Mouse (Mus musculus) embryonic facial prominence, embryonic 10.5 days (tissue): ENCODE measurements at regions not wholly inside any gene's neighbourhood (a gene's known extent, or its start where the extent isn't known, plus 50 kb on each side); places are given as distances from the start of the nearest gene placed in this dataset.

Experiments used
- DNase-seq: peaks from one replicate; pipeline ENCODE4 v3.0.0-alpha.2; 2017; ENCODE audit warnings: low spot score
- H3K27ac ChIP-seq: fragments of 300-500 bp; sonication (generic); replicated peaks from 2 replicates; pipeline ENCODE4 v1.5.1; 2016; ENCODE audit warnings: mild to moderate bottlenecking
- H3K27me3 ChIP-seq: fragments of 300-500 bp; sonication (generic); replicated peaks from 2 replicates; pipeline ENCODE4 v1.6.1; 2016; ENCODE audit warnings: low read depth, mild to moderate bottlenecking; ENCODE audit not compliant: poor library complexity, severe bottlenecking
- H3K36me3 ChIP-seq: fragments of 300-500 bp; sonication (generic); replicated peaks from 2 replicates; pipeline ENCODE4 v1.6.1; 2016; ENCODE audit warnings: mild to moderate bottlenecking, moderate library complexity
- H3K4me1 ChIP-seq: fragments of 300-500 bp; sonication (generic); 2 replicates; pipeline ENCODE4 v1.6.1; 2016
- H3K4me3 ChIP-seq: fragments of 300-500 bp; sonication (generic); 2 replicates; pipeline ENCODE4 v1.5.1; 2016; ENCODE audit warnings: mild to moderate bottlenecking, moderate library complexity
- H3K9me3 ChIP-seq: fragments of 300-500 bp; sonication (generic); 2 replicates; pipeline ENCODE4 v1.6.1; 2016; ENCODE audit warnings: mild to moderate bottlenecking
- WGBS: fragments of 180-500 bp; shearing (Covaris S2); methylation state at CpG from one replicate; pipeline ENCODE4 v1.1.7; 2016; 5-methylcytosine and 5-hydroxymethylcytosine counted together

- no peaks in the 10 kb centered on the region for H3K27me3 ChIP-seq
- no peaks in the 10 kb centered on the region for H3K9me3 ChIP-seq
- peaks cover 3% of the 10 kb centered on the region; the same call in 1 of the 2 replicates for H3K36me3 ChIP-seq
- no peak for DNase-seq
- no peaks in the 10 kb centered on the region for H3K4me1 ChIP-seq
- H3K4me3 ChIP-seq, result no peak overlapping the region
- WGBS, result 93% methylated on average over 4 of the region's 4 CpGs
- no peak overlapping the region for H3K27ac ChIP-seq
Observed at GRCm38 (mm10) chr9:41556888-41557287, 395.4 kb upstream of the Ubash3b start.

GRCm38 (mm10) chr9:41545776-41546175, 384.3 kb upstream of the Ubash3b start:
- no peak for DNase-seq
- H3K9me3 ChIP-seq, result no peaks in the 10 kb centered on the region
- H3K27ac ChIP-seq, result no peak overlapping the region
- H3K36me3 ChIP-seq, result no peaks in the 10 kb centered on the region
- no peaks in the 10 kb centered on the region for H3K27me3 ChIP-seq
- no peaks in the 10 kb centered on the region for H3K4me1 ChIP-seq
- no peak overlapping the region for H3K4me3 ChIP-seq
- 81% methylated on average over 1 of the region's 1 CpGs for WGBS

GRCm38 (mm10) chr9:41542511-41542910, 381.0 kb upstream of the Ubash3b start:
- no peak overlapping the region for H3K4me3 ChIP-seq
- no peaks in the 10 kb centered on the region for H3K27me3 ChIP-seq
- no peaks in the 10 kb centered on the region for H3K36me3 ChIP-seq
- H3K9me3 ChIP-seq, result no peaks in the 10 kb centered on the region
- H3K27ac ChIP-seq, result no peak overlapping the region
- no peak for DNase-seq
- H3K4me1 ChIP-seq, result no peaks in the 10 kb centered on the region
- WGBS, result 89% methylated on average over 5 of the region's 5 CpGs

- no peaks in the 10 kb centered on the region for H3K4me1 ChIP-seq
- 78% methylated on average over 6 of the region's 6 CpGs for WGBS
- H3K36me3 ChIP-seq, result no peaks in the 10 kb centered on the region; the same call in 1 of the 2 replicates
- no peaks in the 10 kb centered on the region for H3K27me3 ChIP-seq
- no peak overlapping the region for H3K27ac ChIP-seq
- H3K9me3 ChIP-seq, result no peaks in the 10 kb centered on the region
- DNase-seq, result no peak
- H3K4me3 ChIP-seq, result no peak overlapping the region
Observed at GRCm38 (mm10) chr9:41541327-41541726, 379.8 kb upstream of the Ubash3b start.

GRCm38 (mm10) chr9:41532786-41533185, 371.3 kb upstream of the Ubash3b start:
- no peak for DNase-seq
- no peaks in the 10 kb centered on the region for H3K27me3 ChIP-seq
- peaks cover 4% of the 10 kb centered on the region; the same call in 1 of the 2 replicates for H3K36me3 ChIP-seq
- no peak overlapping the region for H3K27ac ChIP-seq
- no peaks in the 10 kb centered on the region for H3K9me3 ChIP-seq
- 77% methylated on average over 3 of the region's 3 CpGs for WGBS
- no peak overlapping the region for H3K4me3 ChIP-seq
- H3K4me1 ChIP-seq, result peaks cover 10% of the 10 kb centered on the region

- Histone ChIP-seq H3K27ac (no peak overlapping the region), H3K27me3 (no peaks in the 10 kb centered on the region), H3K4me3 (no peak overlapping the region), H3K4me1 (peaks cover 10% of the 10 kb centered on the region), H3K9me3 (no peaks in the 10 kb centered on the region), H3K36me3 (peaks cover 4% of the 10 kb centered on the region; the same call in 1 of the 2 replicates)
- 82% methylated on average over 7 of the region's 7 CpGs for WGBS
- no peak for DNase-seq
Observed at GRCm38 (mm10) chr9:41532290-41532689, 370.8 kb upstream of the Ubash3b start.

- Histone ChIP-seq H3K4me1 (peaks cover 10% of the 10 kb centered on the region), H3K36me3 (peaks cover 4% of the 10 kb centered on the region; the same call in 1 of the 2 replicates), H3K9me3 (no peaks in the 10 kb centered on the region), H3K4me3 (no peak overlapping the region), H3K27ac (no peak overlapping the region), H3K27me3 (no peaks in the 10 kb centered on the region)
- DNase-seq, result no peak
- 67% methylated on average over 6 of the region's 6 CpGs for WGBS
Observed at GRCm38 (mm10) chr9:41531596-41531995, 370.1 kb upstream of the Ubash3b start.

GRCm38 (mm10) chr9:41526126-41526525, 364.6 kb upstream of the Ubash3b start:
- peaks cover 21% of the 10 kb centered on the region for H3K4me1 ChIP-seq
- H3K27ac ChIP-seq, result no peak overlapping the region
- H3K9me3 ChIP-seq, result no peaks in the 10 kb centered on the region
- 72% methylated on average over 8 of the region's 8 CpGs for WGBS
- H3K27me3 ChIP-seq, result no peaks in the 10 kb centered on the region
- peaks cover 5% of the 10 kb centered on the region; the same call in 1 of the 2 replicates for H3K36me3 ChIP-seq
- no peak overlapping the region for H3K4me3 ChIP-seq
- no peak for DNase-seq

GRCm38 (mm10) chr9:41525534-41525933, 364.0 kb upstream of the Ubash3b start:
- DNase-seq, result no peak
- no peak overlapping the region for H3K4me3 ChIP-seq
- no peaks in the 10 kb centered on the region for H3K27me3 ChIP-seq
- H3K36me3 ChIP-seq, result peaks cover 5% of the 10 kb centered on the region; the same call in 1 of the 2 replicates
- peak overlapping the region; percentile 51; the same call in 1 of the 2 replicates for H3K27ac ChIP-seq
- H3K4me1 ChIP-seq, result peaks cover 21% of the 10 kb centered on the region
- no peaks in the 10 kb centered on the region for H3K9me3 ChIP-seq
- 75% methylated on average over 1 of the region's 1 CpGs for WGBS

GRCm38 (mm10) chr9:41524591-41524990, 363.1 kb upstream of the Ubash3b start:
- Histone ChIP-seq H3K4me3 (no peak overlapping the region), H3K4me1 (peaks cover 21% of the 10 kb centered on the region), H3K9me3 (no peaks in the 10 kb centered on the region), H3K27me3 (no peaks in the 10 kb centered on the region), H3K27ac (peak overlapping the region; percentile 62), H3K36me3 (peaks cover 5% of the 10 kb centered on the region; the same call in 1 of the 2 replicates)
- DNase-seq, result no peak
- 81% methylated on average over 7 of the region's 7 CpGs for WGBS

GRCm38 (mm10) chr9:41523969-41524368, 362.5 kb upstream of the Ubash3b start:
- DNase-seq, result no peak
- H3K36me3 ChIP-seq, result peaks cover 5% of the 10 kb centered on the region; the same call in 1 of the 2 replicates
- H3K4me3 ChIP-seq, result no peak overlapping the region
- no peaks in the 10 kb centered on the region for H3K9me3 ChIP-seq
- no peaks in the 10 kb centered on the region for H3K27me3 ChIP-seq
- 95% methylated on average over 2 of the region's 2 CpGs for WGBS
- no peak overlapping the region for H3K27ac ChIP-seq
- H3K4me1 ChIP-seq, result peaks cover 21% of the 10 kb centered on the region

- H3K36me3 ChIP-seq, result peaks cover 8% of the 10 kb centered on the region; the same call in 1 of the 2 replicates
- H3K4me3 ChIP-seq, result no peak overlapping the region
- H3K27ac ChIP-seq, result no peak overlapping the region
- H3K27me3 ChIP-seq, result no peaks in the 10 kb centered on the region
- peaks cover 25% of the 10 kb centered on the region for H3K4me1 ChIP-seq
- DNase-seq, result no peak
- no peaks in the 10 kb centered on the region for H3K9me3 ChIP-seq
- WGBS, result 81% methylated on average over 1 of the region's 1 CpGs
Observed at GRCm38 (mm10) chr9:41522302-41522701, 360.8 kb upstream of the Ubash3b start.

GRCm38 (mm10) chr9:41517787-41518186, 356.3 kb upstream of the Ubash3b start:
- peak overlapping the region; percentile 48; the same call in 1 of the 2 replicates for H3K27ac ChIP-seq
- DNase-seq, result no peak
- no peaks in the 10 kb centered on the region for H3K9me3 ChIP-seq
- peaks cover 8% of the 10 kb centered on the region; the same call in 1 of the 2 replicates for H3K36me3 ChIP-seq
- H3K27me3 ChIP-seq, result no peaks in the 10 kb centered on the region
- H3K4me3 ChIP-seq, result no peak overlapping the region
- H3K4me1 ChIP-seq, result peaks cover 12% of the 10 kb centered on the region
- WGBS, result 76% methylated on average over 2 of the region's 2 CpGs
